Mouse (Mus musculus) lung, adult 2 months (tissue): ENCODE measurements around the gene Wwc2.

Experiments
- CTCF ChIP-seq: fragments of 200-500 bp; IDR thresholded peaks from 2 replicates; pipeline ENCODE4 v1.5.1; 2011; ENCODE audit warnings: mild to moderate bottlenecking, low read length, control low read depth; ENCODE audit not compliant: insufficient read depth
- POLR2A ChIP-seq: fragments of 200-500 bp; IDR thresholded peaks from 2 replicates; pipeline ENCODE4 v1.6.1; 2011; ENCODE audit warnings: low read depth, mild to moderate bottlenecking, control low read depth, low read length, borderline replicate concordance; ENCODE audit errors: extremely low read depth

GRCm38 (mm10) chr8:47786323-47786722 is 204.4 kb downstream of the Wwc2 start:
- no peak for TF ChIP-seq CTCF
- no peak for TF ChIP-seq POLR2A
